Mouse (Mus musculus) neural tube, embryonic 14.5 days (tissue): ENCODE results near the gene Ogfr. TPM values are rescaled to one million over a fixed set of nuclear protein-coding genes. Genes with fewer than 3 reads are reported as not detected.
A peak's percentile ranks its signal among the peaks of the same experiment; 100 is the strongest.

Source experiments
- ATAC-seq: fragments of 200-750 bp; cut with Nextera tagmentation; 2 replicates; pipeline ENCODE4 v1.8.0; 2017; ENCODE audit warnings: low read depth, mild to moderate bottlenecking, moderate TSS enrichment, moderate library complexity
- H3K27ac ChIP-seq: fragments of 300-500 bp; sonication (generic); 2 replicates; pipeline ENCODE4 v1.5.1; 2014; ENCODE audit warnings: low read depth, mild to moderate bottlenecking, control low read depth, low read length, moderate library complexity, mixed read lengths
- H3K27me3 ChIP-seq: fragments of 300-500 bp; sonication (generic); 2 replicates; pipeline ENCODE4 v1.6.1; 2014; ENCODE audit warnings: low read length; ENCODE audit not compliant: control insufficient read depth, insufficient read depth
- H3K36me3 ChIP-seq: fragments of 300-500 bp; sonication (generic); 2 replicates; pipeline ENCODE4 v1.6.1; 2014; ENCODE audit warnings: low read length, mixed read lengths; ENCODE audit not compliant: control insufficient read depth, insufficient read depth
- H3K4me1 ChIP-seq: fragments of 300-500 bp; sonication (generic); 2 replicates; pipeline ENCODE4 v1.6.1; 2014; ENCODE audit warnings: low read length; ENCODE audit not compliant: control insufficient read depth, insufficient read depth
- H3K4me2 ChIP-seq: fragments of 300-500 bp; sonication (generic); 2 replicates; pipeline ENCODE4 v1.6.1; 2014; ENCODE audit warnings: mild to moderate bottlenecking, low read depth, low read length, control low read depth
- H3K4me3 ChIP-seq: fragments of 300-500 bp; sonication (generic); 2 replicates; pipeline ENCODE4 v1.5.1; 2014; ENCODE audit warnings: low read depth, low read length, control low read depth, mixed read lengths
- H3K9ac ChIP-seq: fragments of 300-500 bp; sonication (generic); replicated peaks from 2 replicates; pipeline ENCODE4 v1.6.1; 2014; ENCODE audit warnings: low read depth, mild to moderate bottlenecking, control low read depth, low read length, mixed read lengths
- H3K9me3 ChIP-seq: fragments of 300-500 bp; sonication (generic); 2 replicates; pipeline ENCODE4 v1.6.1; 2016; ENCODE audit warnings: low read length; ENCODE audit not compliant: control insufficient read depth
- WGBS: fragments of 180-500 bp; shearing (Covaris S2); extraction: QIAGEN DNeasy Blood & Tissue Kit; methylation state at CpG from one replicate; pipeline ENCODE4 v1.1.7; 2014; 5-methylcytosine and 5-hydroxymethylcytosine counted together
- polyA plus RNA-seq: library from polyadenylated mRNA; unstranded; fragments of >200 nt; fragmentation: Nextera tagmentation; extraction: Ambion mirVana; gene quantifications from 2 replicates; pipeline ENCODE4 v1.2.1, GENCODE M21; 2014

The Ogfr gene
- polyA plus RNA-seq, 1 experiment from 2014 or later: 92.3 TPM

GRCm38 (mm10) chr2:180563296-180563695 is 25.7 kb upstream of the Ogfr start:
- H3K4me3 ChIP-seq: no peak overlapping the region
- ATAC-seq: no peak; the same call in 1 of the 2 replicates
- H3K4me1 ChIP-seq: peaks cover 8% of the 10 kb centered on the region; the same call in 1 of the 2 replicates
- 0 out of 2 replicates have a peak overlapping the region, but pooled peaks have one; percentile 52 for H3K27ac ChIP-seq
- no peak overlapping the region for H3K9ac ChIP-seq
- H3K36me3 ChIP-seq: no peaks in the 10 kb centered on the region
- H3K4me2 ChIP-seq: no peak overlapping the region
- H3K9me3 ChIP-seq: no peaks in the 10 kb centered on the region
- WGBS: 51% methylated on average over 6 of the region's 6 CpGs
- no peaks in the 10 kb centered on the region for H3K27me3 ChIP-seq

- H3K4me1 ChIP-seq: peaks cover 8% of the 10 kb centered on the region; the same call in 1 of the 2 replicates
- ATAC-seq: no peak
- H3K9ac ChIP-seq: no peak overlapping the region
- no peaks in the 10 kb centered on the region for H3K9me3 ChIP-seq
- WGBS: 23% methylated on average over 5 of the region's 5 CpGs
- no peaks in the 10 kb centered on the region for H3K36me3 ChIP-seq
- H3K27me3 ChIP-seq: no peaks in the 10 kb centered on the region
- no peak overlapping the region for H3K4me3 ChIP-seq
- no peak overlapping the region for H3K27ac ChIP-seq
- H3K4me2 ChIP-seq: no peak overlapping the region
Observed at GRCm38 (mm10) chr2:180563841-180564240, 25.2 kb upstream of the Ogfr start.

- Histone ChIP-seq H3K4me1 (peaks cover 10% of the 10 kb centered on the region; the same call in 1 of the 2 replicates), H3K36me3 (no peaks in the 10 kb centered on the region), H3K4me3 (no peak overlapping the region), H3K9ac (no peak overlapping the region), H3K4me2 (no peak overlapping the region), H3K27ac (no peak overlapping the region), H3K27me3 (no peaks in the 10 kb centered on the region), H3K9me3 (no peaks in the 10 kb centered on the region)
- ATAC-seq: no peak
- 38% methylated on average over 13 of the region's 13 CpGs for WGBS
Observed at GRCm38 (mm10) chr2:180566240-180566913, 22.7 kb upstream of the Ogfr start.

- no peak overlapping the region for H3K4me3 ChIP-seq
- 47% methylated on average over 3 of the region's 3 CpGs for WGBS
Observed at GRCm38 (mm10) chr2:180569028-180569643, 19.9 kb upstream of the Ogfr start.

GRCm38 (mm10) chr2:180576482-180576881 is 12.6 kb upstream of the Ogfr start:
- Histone ChIP-seq H3K27ac (no peak overlapping the region), H3K4me1 (no peaks in the 10 kb centered on the region), H3K9ac (no peak overlapping the region), H3K36me3 (no peaks in the 10 kb centered on the region), H3K9me3 (no peaks in the 10 kb centered on the region), H3K4me2 (no peak overlapping the region), H3K4me3 (no peak overlapping the region), H3K27me3 (no peaks in the 10 kb centered on the region)
- ATAC-seq: no peak
- WGBS: 46% methylated on average over 4 of the region's 4 CpGs

More at GRCm38 (mm10) chr2:180569028-180569643, 19.9 kb upstream of the Ogfr start:
- Histone ChIP-seq H3K4me1 (0 out of 2 replicates have a peak, but pooled peaks cover 2% of the 10 kb centered on the region), H3K4me2 (no peak overlapping the region), H3K36me3 (no peaks in the 10 kb centered on the region), H3K9me3 (no peaks in the 10 kb centered on the region), H3K27me3 (no peaks in the 10 kb centered on the region), H3K27ac (no peak overlapping the region), H3K9ac (no peak overlapping the region)
- no peak for ATAC-seq

- no peaks in the 10 kb centered on the region for H3K36me3 ChIP-seq
- H3K9me3 ChIP-seq: no peaks in the 10 kb centered on the region
- 2% methylated on average over 3 of the region's 3 CpGs for WGBS
- H3K9ac ChIP-seq: no peak overlapping the region
- peak; percentile 41; the same call in 1 of the 2 replicates for ATAC-seq
- H3K4me3 ChIP-seq: no peak overlapping the region
- H3K4me2 ChIP-seq: no peak overlapping the region
- peaks cover 6% of the 10 kb centered on the region for H3K4me1 ChIP-seq
- H3K27me3 ChIP-seq: no peaks in the 10 kb centered on the region
- no peak overlapping the region for H3K27ac ChIP-seq
Observed at GRCm38 (mm10) chr2:180578686-180579085, 10.4 kb upstream of the Ogfr start.

GRCm38 (mm10) chr2:180581002-180581401 is 8.0 kb upstream of the Ogfr start, which contains the start of gene Mrgbp:
TSS of gene Mrgbp (plus strand) at chr2:180581304.
- peaks cover 11% of the 10 kb centered on the region for H3K4me1 ChIP-seq
- no peak within 1 kb of the TSS for H3K27ac ChIP-seq
- H3K4me2 ChIP-seq: no peak within 1 kb of the TSS
- H3K27me3 ChIP-seq: no peaks in the 10 kb centered on the region
- no peaks in the 10 kb centered on the region for H3K9me3 ChIP-seq
- no peak within 1 kb of the TSS for H3K4me3 ChIP-seq
- 70% methylated on average over 3 of the region's 3 CpGs for WGBS
- H3K36me3 ChIP-seq: peaks cover 10% of the 10 kb centered on the region
- ATAC-seq: no peak
- H3K9ac ChIP-seq: no peak within 1 kb of the TSS

GRCm38 (mm10) chr2:180582481-180583153 is 6.4 kb upstream of the Ogfr start:
- Histone ChIP-seq H3K4me1 (peaks cover 11% of the 10 kb centered on the region), H3K4me3 (peak overlapping the region; percentile 90), H3K4me2 (peak overlapping the region; percentile 91), H3K9me3 (no peaks in the 10 kb centered on the region), H3K9ac (peak overlapping the region; percentile 97), H3K27me3 (no peaks in the 10 kb centered on the region), H3K27ac (peak overlapping the region; percentile 71; the same call in 1 of the 2 replicates), H3K36me3 (peaks cover 13% of the 10 kb centered on the region)
- ATAC-seq: peak; percentile 63
- under 1% methylated on average over 54 of the region's 57 CpGs for WGBS

- H3K27me3 ChIP-seq: no peaks in the 10 kb centered on the region
- H3K9ac ChIP-seq: peak overlapping the region; percentile 97
- H3K4me1 ChIP-seq: peaks cover 11% of the 10 kb centered on the region
- no peak; the same call in 1 of the 2 replicates for ATAC-seq
- H3K4me3 ChIP-seq: peak overlapping the region; percentile 90
- H3K9me3 ChIP-seq: no peaks in the 10 kb centered on the region
- H3K27ac ChIP-seq: no peak overlapping the region; the same call in 1 of the 2 replicates
- peak overlapping the region; percentile 91 for H3K4me2 ChIP-seq
- H3K36me3 ChIP-seq: peaks cover 13% of the 10 kb centered on the region
- 39% methylated on average over 6 of the region's 7 CpGs for WGBS
Observed at GRCm38 (mm10) chr2:180583154-180583507, 5.9 kb upstream of the Ogfr start.
